Mouse (Mus musculus): ENCODE data around the gene Pgs1.

DNA sequence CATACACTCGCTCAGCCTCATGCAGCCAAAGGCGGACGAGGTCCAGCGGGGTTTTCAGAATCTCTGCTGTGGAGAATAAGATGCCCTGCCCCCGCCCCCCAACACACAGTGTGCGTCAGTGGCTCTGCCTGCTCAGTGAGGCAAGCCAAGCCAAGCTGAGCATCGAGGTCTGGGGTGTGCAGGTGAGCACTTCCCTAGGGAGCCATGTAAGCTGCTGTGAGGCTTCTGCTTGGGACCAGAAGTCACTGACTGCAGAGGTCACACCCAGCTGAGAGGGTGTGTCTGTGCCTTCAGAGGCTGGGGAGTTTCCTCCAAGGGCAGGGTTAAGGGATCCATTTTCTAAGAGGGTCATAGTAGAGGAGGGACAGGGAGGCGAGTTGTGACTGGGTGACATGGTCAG lies 81.5 kb downstream of the Pgs1 start:
- TF ChIP-seq TAL1 (IDR thresholded peaks at IDR 0.05; ENCODE audit: low read length) (no peak), GATA1 (IDR thresholded peaks at IDR 0.05; ENCODE audit: low read length) (no peak)

Measured in erythroblast, embryonic 14.5 days (primary cell).